Comparison of ENCODE assay signal across 14 mouse cellular contexts in the genomic region with DNA sequence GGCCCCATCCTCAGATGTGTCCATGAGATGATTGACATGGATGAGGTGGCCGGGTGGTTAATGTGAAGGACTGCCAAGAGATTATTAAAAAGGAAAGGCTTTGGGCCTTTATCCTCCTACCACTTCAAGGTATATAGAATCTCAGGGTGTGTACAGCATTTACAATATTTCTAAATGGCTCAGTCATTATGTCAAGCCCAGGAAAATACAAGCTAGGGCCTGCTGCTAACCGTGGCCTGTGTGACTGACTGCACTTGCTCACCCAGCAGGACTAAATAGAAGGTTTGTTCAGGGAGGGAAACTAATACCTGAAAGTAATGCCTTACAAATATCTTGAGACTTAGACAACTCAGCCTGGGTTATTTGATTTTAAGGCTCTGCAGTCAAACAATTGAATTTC.
DNase-seq lines count a peak whose midpoint lies in the region; ATAC-seq lines count a peak whose summit lies in the region.
"Had no signal": no experiment of that assay in that cellular context is flagged by ENCODE, and none has a peak within 500 bp of the region (broad histone marks: within the 10 kb centered on the region; RNA-seq: fewer than 3 reads in every experiment).

No protein-coding gene starts in this region.

- peaks cover 58% of the 10 kb centered on the region for H3K4me1 ChIP-seq in forebrain, embryonic 12.5 days
- peaks cover 17% of the 10 kb centered on the region for H3K4me1 ChIP-seq in forebrain, embryonic 11.5 days (replicated peaks; ENCODE audit: control insufficient read depth, insufficient read depth, low read length)
- H3K4me1 ChIP-seq in hindbrain, embryonic 10.5 days (replicated peaks) = peaks cover 72% of the 10 kb centered on the region
- H3K4me1 ChIP-seq in hindbrain, embryonic 16.5 days (ENCODE audit: control insufficient read depth, insufficient read depth, low read depth, low read length) = peaks cover 8% of the 10 kb centered on the region
- peaks cover 5% of the 10 kb centered on the region for H3K4me1 ChIP-seq in embryonic facial prominence, embryonic 11.5 days (ENCODE audit: control insufficient read depth, insufficient read depth, low read length)
- H3K4me1 ChIP-seq in limb, embryonic 11.5 days (ENCODE audit: control insufficient read depth, insufficient read depth, low read length) = peaks cover 46% of the 10 kb centered on the region
- H3K4me1 ChIP-seq: megakaryocyte, embryonic 14.5 days had no signal

- H3K9ac ChIP-seq in forebrain, embryonic 12.5 days = no peak overlapping the region
- no peak overlapping the region for H3K9ac ChIP-seq in forebrain, embryonic 11.5 days (ENCODE audit: low read length)
- no peak overlapping the region for H3K9ac ChIP-seq in hindbrain, embryonic 16.5 days (ENCODE audit: low read depth, low read length)
- no peak overlapping the region for H3K9ac ChIP-seq in embryonic facial prominence, embryonic 11.5 days (replicated peaks; ENCODE audit: low read length)
- no peak overlapping the region for H3K9ac ChIP-seq in limb, embryonic 11.5 days (ENCODE audit: low read length)
- H3K9ac ChIP-seq: liver, embryonic 14.5 days had no signal

- no peaks in the 10 kb centered on the region for H3K27me3 ChIP-seq in forebrain, embryonic 12.5 days
- H3K27me3 ChIP-seq in forebrain, embryonic 11.5 days (ENCODE audit: control insufficient read depth, insufficient read depth, low read length) = no peaks in the 10 kb centered on the region
- H3K27me3 ChIP-seq in hindbrain, embryonic 10.5 days (ENCODE audit: insufficient read depth, poor library complexity, severe bottlenecking) = no peaks in the 10 kb centered on the region
- H3K27me3 ChIP-seq in hindbrain, embryonic 16.5 days (replicated peaks; ENCODE audit: control insufficient read depth, insufficient read depth, low read length) = no peaks in the 10 kb centered on the region
- no peaks in the 10 kb centered on the region for H3K27me3 ChIP-seq in embryonic facial prominence, embryonic 11.5 days (ENCODE audit: control insufficient read depth, insufficient read depth, low read length)
- H3K27me3 ChIP-seq in limb, embryonic 11.5 days (ENCODE audit: control insufficient read depth, insufficient read depth, low read length) = no peaks in the 10 kb centered on the region

- H3K36me3 ChIP-seq in forebrain, embryonic 12.5 days (replicated peaks) = no peaks in the 10 kb centered on the region
- H3K36me3 ChIP-seq in forebrain, embryonic 11.5 days (ENCODE audit: control insufficient read depth, insufficient read depth, low read length) = no peaks in the 10 kb centered on the region
- H3K36me3 ChIP-seq in hindbrain, embryonic 10.5 days = no peaks in the 10 kb centered on the region
- H3K36me3 ChIP-seq in hindbrain, embryonic 16.5 days (ENCODE audit: control insufficient read depth, insufficient read depth, low read length) = no peaks in the 10 kb centered on the region
- no peaks in the 10 kb centered on the region for H3K36me3 ChIP-seq in embryonic facial prominence, embryonic 11.5 days (replicated peaks; ENCODE audit: control insufficient read depth, insufficient read depth, low read depth, low read length)
- H3K36me3 ChIP-seq in limb, embryonic 11.5 days (ENCODE audit: control insufficient read depth, insufficient read depth, low read length) = no peaks in the 10 kb centered on the region

- H3K27ac ChIP-seq in forebrain, embryonic 12.5 days = 0 out of 2 replicates have a peak overlapping the region, but pooled peaks have one; percentile 25
- H3K27ac ChIP-seq in forebrain, embryonic 11.5 days (ENCODE audit: low read depth, low read length) = no peak overlapping the region
- H3K27ac ChIP-seq in hindbrain, embryonic 10.5 days = peak overlapping the region; percentile 53
- H3K27ac ChIP-seq in hindbrain, embryonic 16.5 days (ENCODE audit: low read depth, low read length) = no peak overlapping the region
- peak overlapping the region; percentile 41; the same call in 1 of the 2 replicates for H3K27ac ChIP-seq in embryonic facial prominence, embryonic 11.5 days (replicated peaks; ENCODE audit: low read depth, low read length)
- H3K27ac ChIP-seq in limb, embryonic 11.5 days (replicated peaks; ENCODE audit: low read depth, low read length) = peak overlapping the region; percentile 39; the same call in 1 of the 2 replicates
- H3K27ac ChIP-seq: layer of hippocampus, adult 2 months; liver, embryonic 14.5 days had no signal

- no peak for ATAC-seq in forebrain, embryonic 12.5 days (ENCODE audit: low FRiP score)
- ATAC-seq in forebrain, embryonic 11.5 days (replicated peaks; ENCODE audit: low FRiP score) = no peak
- ATAC-seq in hindbrain, embryonic 16.5 days = no peak
- no peak for ATAC-seq in embryonic facial prominence, embryonic 11.5 days (replicated peaks; ENCODE audit: insufficient number of reproducible peaks, low FRiP score, low TSS enrichment, low read depth)
- no peak for ATAC-seq in limb, embryonic 11.5 days (ENCODE audit: insufficient number of reproducible peaks, low FRiP score, low TSS enrichment, low read depth)
- no peak for ATAC-seq in cerebellum, adult (ENCODE audit: insufficient number of reproducible peaks, low FRiP score, low TSS enrichment)

- no peak overlapping the region for H3K4me2 ChIP-seq in forebrain, embryonic 12.5 days
- no peak overlapping the region for H3K4me2 ChIP-seq in forebrain, embryonic 11.5 days (ENCODE audit: low read depth, low read length, severe bottlenecking)
- no peak overlapping the region for H3K4me2 ChIP-seq in hindbrain, embryonic 16.5 days (ENCODE audit: low read length)
- no peak overlapping the region for H3K4me2 ChIP-seq in embryonic facial prominence, embryonic 11.5 days (ENCODE audit: low read depth, low read length)
- no peak overlapping the region for H3K4me2 ChIP-seq in limb, embryonic 11.5 days (ENCODE audit: low read depth, severe bottlenecking)

- H3K4me3 ChIP-seq in forebrain, embryonic 12.5 days (replicated peaks) = no peak overlapping the region
- no peak overlapping the region for H3K4me3 ChIP-seq in forebrain, embryonic 11.5 days (ENCODE audit: low read depth, low read length)
- H3K4me3 ChIP-seq in hindbrain, embryonic 10.5 days = no peak overlapping the region
- no peak overlapping the region for H3K4me3 ChIP-seq in hindbrain, embryonic 16.5 days (ENCODE audit: low read length)
- H3K4me3 ChIP-seq in embryonic facial prominence, embryonic 11.5 days (ENCODE audit: low read depth, low read length) = no peak overlapping the region
- no peak overlapping the region for H3K4me3 ChIP-seq in limb, embryonic 11.5 days (ENCODE audit: low read depth, low read length)
- H3K4me3 ChIP-seq: layer of hippocampus, adult 2 months; megakaryocyte, embryonic 14.5 days had no signal

- no peaks in the 10 kb centered on the region for H3K9me3 ChIP-seq in forebrain, embryonic 12.5 days
- no peaks in the 10 kb centered on the region for H3K9me3 ChIP-seq in forebrain, embryonic 11.5 days (ENCODE audit: control insufficient read depth, low read length)
- no peaks in the 10 kb centered on the region for H3K9me3 ChIP-seq in hindbrain, embryonic 10.5 days
- no peaks in the 10 kb centered on the region for H3K9me3 ChIP-seq in hindbrain, embryonic 16.5 days (ENCODE audit: control insufficient read depth, low read length)
- no peaks in the 10 kb centered on the region for H3K9me3 ChIP-seq in embryonic facial prominence, embryonic 11.5 days (replicated peaks; ENCODE audit: control insufficient read depth, low read length)
- no peaks in the 10 kb centered on the region for H3K9me3 ChIP-seq in limb, embryonic 11.5 days (ENCODE audit: control insufficient read depth, low read length)
- H3K9me3 ChIP-seq: megakaryocyte, embryonic 14.5 days had no signal

- no peak for DNase-seq in forebrain, embryonic 11.5 days (ENCODE audit: low spot score)
- DNase-seq in hindbrain, embryonic 10.5 days (ENCODE audit: low spot score) = no peak
- no peak for DNase-seq in embryonic facial prominence, embryonic 11.5 days (ENCODE audit: low spot score)
- DNase-seq in limb, embryonic 11.5 days (ENCODE audit: low spot score) = no peak
- no peak for DNase-seq in thymus, postnatal 36 days
- DNase-seq: adrenal gland, adult 8-10 months; cerebellum, adult 9-11 months; kidney, adult 2 months had no signal

- 48% methylated on average over 2 of the region's 2 CpGs for WGBS in forebrain, embryonic 12.5 days
- 66% methylated on average over 2 of the region's 2 CpGs for WGBS in forebrain, embryonic 11.5 days
- 67% methylated on average over 2 of the region's 2 CpGs for WGBS in hindbrain, embryonic 10.5 days
- 42% methylated on average over 2 of the region's 2 CpGs for WGBS in hindbrain, embryonic 16.5 days
- WGBS in embryonic facial prominence, embryonic 11.5 days = 40% methylated on average over 2 of the region's 2 CpGs
- 52% methylated on average over 2 of the region's 2 CpGs for WGBS in limb, embryonic 11.5 days

Comparison
In these comparisons a context has a peak if more than half of its experiments do, and no peak if none do; other contexts are left out.
1. H3K27ac ChIP-seq: peak in forebrain, embryonic 12.5 days (single experiment), hindbrain, embryonic 10.5 days (single experiment), embryonic facial prominence, embryonic 11.5 days (single experiment) and limb, embryonic 11.5 days (single experiment); none in forebrain, embryonic 11.5 days (single experiment) and hindbrain, embryonic 16.5 days (single experiment).